Mouse (Mus musculus): ENCODE results near the gene Tgm2. TPM values are rescaled to one million over a fixed set of nuclear protein-coding genes. Genes with fewer than 3 reads are reported as not detected.

Tgm2 gene
- polyA plus RNA-seq, 1 experiment: not detected

DNA sequence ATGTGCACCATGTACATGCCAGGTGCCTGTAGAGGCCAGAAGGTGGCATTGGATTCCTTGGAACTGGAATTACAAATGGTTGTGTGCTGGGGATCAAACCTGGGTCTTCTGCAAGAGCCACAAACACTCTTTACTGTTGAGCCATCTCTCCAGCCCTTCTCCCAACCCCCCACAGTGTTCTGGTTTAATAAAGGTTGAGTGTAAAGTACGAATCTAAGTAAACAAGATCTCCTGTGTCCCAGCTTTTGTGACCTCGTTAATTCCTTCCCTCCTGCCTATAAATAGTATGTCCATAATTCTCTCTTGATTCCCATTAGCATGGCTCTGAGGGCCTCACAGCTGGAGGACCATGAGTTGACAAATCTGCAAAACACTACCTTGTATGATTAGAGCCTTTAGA, 68.3 kb downstream of the Tgm2 start:
- Histone ChIP-seq H3K4me1 (ENCODE audit: control insufficient read depth, insufficient read depth, low read length) (no peaks in the 10 kb centered on the region), H3K27ac (ENCODE audit: insufficient read depth, low read depth, low read length) (no peak overlapping the region), H3K4me3 (ENCODE audit: insufficient read depth, low read depth, low read length) (no peak overlapping the region)
- 49% methylated on average over 2 of the region's 2 CpGs for WGBS
- TF ChIP-seq POLR2A (IDR thresholded peaks at IDR 0.05; ENCODE audit: insufficient read depth, low read depth, low read length) (no peak), CTCF (IDR thresholded peaks at IDR 0.05; ENCODE audit: insufficient read depth, low read depth, low read length) (no peak)

DNA sequence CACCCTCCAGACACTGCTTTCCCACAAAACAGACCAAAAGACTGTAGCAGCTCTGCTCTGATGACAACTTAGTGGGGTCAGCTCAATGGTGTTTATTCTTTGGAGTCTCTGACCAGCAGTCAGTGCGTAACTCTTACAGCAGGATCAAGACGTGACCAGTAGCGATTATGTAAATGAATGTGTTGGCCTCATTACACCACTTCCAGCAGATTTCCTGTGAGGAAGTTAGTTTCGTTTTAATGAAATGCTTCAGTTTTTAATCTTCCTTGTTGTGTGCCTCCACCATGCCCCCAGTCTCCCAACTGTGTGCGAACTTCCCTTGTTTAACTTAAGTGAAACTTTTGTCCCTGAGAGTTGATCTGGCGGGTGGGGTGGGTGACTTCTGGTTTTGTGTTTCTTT, 69.5 kb downstream of the Tgm2 start:
- Histone ChIP-seq H3K4me1 (ENCODE audit: control insufficient read depth, insufficient read depth, low read length) (no peaks in the 10 kb centered on the region), H3K4me3 (ENCODE audit: insufficient read depth, low read depth, low read length) (no peak overlapping the region), H3K27ac (ENCODE audit: insufficient read depth, low read depth, low read length) (no peak overlapping the region)
- no peak for TF ChIP-seq POLR2A (IDR thresholded peaks at IDR 0.05; ENCODE audit: insufficient read depth, low read depth, low read length)
- TF ChIP-seq CTCF (IDR thresholded peaks at IDR 0.05; ENCODE audit: insufficient read depth, low read depth, low read length): no peak
- 71% methylated on average over 6 of the region's 6 CpGs for WGBS

DNA sequence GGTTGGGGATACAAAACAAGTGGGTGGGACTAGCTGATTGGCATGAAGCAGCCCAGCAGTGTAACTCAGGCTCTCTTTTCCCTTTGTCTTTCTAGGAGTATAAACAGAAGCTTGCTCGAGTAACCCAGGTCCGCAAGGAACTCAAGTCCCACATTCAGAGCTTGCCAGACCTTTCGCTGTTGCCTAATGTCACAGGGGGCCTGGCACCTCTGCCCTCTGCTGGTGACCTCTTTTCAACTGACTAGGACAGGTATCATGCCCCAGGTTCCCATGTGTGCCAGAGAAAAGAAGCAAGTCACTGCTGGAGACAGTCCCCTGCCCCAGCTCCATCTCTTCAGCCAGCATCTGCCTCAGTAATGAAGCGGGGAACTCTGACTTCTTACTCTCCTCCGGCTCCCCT, 71.4 kb downstream of the Tgm2 start:
- no peak overlapping the region for H3K27ac ChIP-seq (ENCODE audit: insufficient read depth, low read depth, low read length)
- no peak for TF ChIP-seq POLR2A (IDR thresholded peaks at IDR 0.05; ENCODE audit: insufficient read depth, low read depth, low read length)
- TF ChIP-seq CTCF (IDR thresholded peaks at IDR 0.05; ENCODE audit: insufficient read depth, low read depth, low read length): no peak
- H3K4me1 ChIP-seq (ENCODE audit: control insufficient read depth, insufficient read depth, low read length): no peaks in the 10 kb centered on the region
- 77% methylated on average over 5 of the region's 5 CpGs for WGBS
- no peak overlapping the region for H3K4me3 ChIP-seq (ENCODE audit: insufficient read depth, low read depth, low read length)

DNA sequence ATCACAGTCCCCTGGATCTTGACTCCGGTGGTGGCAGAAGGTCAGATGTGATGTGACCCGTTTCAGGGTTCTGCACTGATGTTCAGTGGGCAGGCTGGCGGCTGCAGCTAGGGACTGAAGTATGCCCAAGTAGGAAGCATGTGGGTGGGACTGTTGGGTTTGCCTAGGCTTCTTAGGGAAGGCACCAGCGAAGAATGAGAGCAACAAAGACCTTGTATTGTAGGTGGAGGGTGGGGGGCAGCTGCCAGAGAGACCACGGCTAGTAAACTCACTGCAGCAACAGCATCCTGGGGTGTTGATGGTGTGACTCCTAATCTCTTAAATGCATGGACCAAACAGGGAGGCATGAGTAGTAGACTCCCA, 74.6 kb downstream of the Tgm2 start:
- 78% methylated on average over 5 of the region's 5 CpGs for whole genome bisulfite sequencing
- H3K4me1 ChIP-seq (ENCODE audit: control insufficient read depth, insufficient read depth, low read length): peaks cover 2% of the 10 kb centered on the region; the same call in 1 of the 2 replicates
- H3K27ac ChIP-seq (ENCODE audit: insufficient read depth, low read depth, low read length): no peak overlapping the region
- H3K4me3 ChIP-seq (ENCODE audit: insufficient read depth, low read depth, low read length): no peak overlapping the region
- TF ChIP-seq CTCF (IDR thresholded peaks at IDR 0.05; ENCODE audit: insufficient read depth, low read depth, low read length) (no peak), POLR2A (IDR thresholded peaks at IDR 0.05; ENCODE audit: insufficient read depth, low read depth, low read length) (no peak)

DNA sequence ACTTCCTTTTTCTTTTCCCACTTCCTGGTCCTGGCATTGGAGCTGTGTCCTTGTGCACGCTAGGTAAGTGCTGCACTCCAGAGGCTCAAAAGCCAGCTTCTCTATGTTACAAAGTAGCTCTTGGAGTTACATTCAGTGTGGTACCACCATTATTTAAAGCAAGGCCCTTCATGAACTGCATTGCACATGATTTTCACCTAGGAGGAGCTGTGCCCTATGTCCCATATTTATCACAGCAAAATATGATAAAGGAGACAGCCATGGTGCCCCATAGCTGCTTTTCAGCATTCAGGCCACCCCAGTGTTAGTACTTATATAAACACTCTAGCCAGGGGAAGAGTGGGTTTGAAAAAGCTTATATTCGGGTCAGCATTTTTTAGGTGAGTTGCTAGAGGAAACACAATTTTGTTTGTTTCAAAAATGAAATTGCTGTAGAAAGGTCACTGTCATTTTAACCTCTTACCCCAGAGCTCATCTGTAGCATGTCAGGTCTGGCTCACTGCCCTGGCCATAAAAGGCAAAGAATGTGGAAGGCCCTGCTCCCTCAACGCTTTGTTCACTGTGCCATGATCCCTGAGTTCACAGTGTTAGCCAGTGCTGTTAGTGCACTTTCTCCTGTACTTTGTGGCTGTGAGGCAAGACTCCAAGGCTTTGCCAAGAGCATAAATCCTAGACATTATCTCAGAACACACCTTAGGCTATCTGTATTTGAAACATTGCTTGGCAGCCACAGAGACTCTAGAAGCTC, 75.2 kb downstream of the Tgm2 start:
- Histone ChIP-seq H3K4me1 (ENCODE audit: control insufficient read depth, insufficient read depth, low read length) (peaks cover 2% of the 10 kb centered on the region; the same call in 1 of the 2 replicates), H3K27ac (ENCODE audit: insufficient read depth, low read depth, low read length) (no peak overlapping the region), H3K4me3 (ENCODE audit: insufficient read depth, low read depth, low read length) (no peak overlapping the region)
- WGBS: 87% methylated on average over 3 of the region's 3 CpGs
- no peak for TF ChIP-seq CTCF (IDR thresholded peaks at IDR 0.05; ENCODE audit: insufficient read depth, low read depth, low read length)
- no peak for TF ChIP-seq POLR2A (IDR thresholded peaks at IDR 0.05; ENCODE audit: insufficient read depth, low read depth, low read length)

DNA sequence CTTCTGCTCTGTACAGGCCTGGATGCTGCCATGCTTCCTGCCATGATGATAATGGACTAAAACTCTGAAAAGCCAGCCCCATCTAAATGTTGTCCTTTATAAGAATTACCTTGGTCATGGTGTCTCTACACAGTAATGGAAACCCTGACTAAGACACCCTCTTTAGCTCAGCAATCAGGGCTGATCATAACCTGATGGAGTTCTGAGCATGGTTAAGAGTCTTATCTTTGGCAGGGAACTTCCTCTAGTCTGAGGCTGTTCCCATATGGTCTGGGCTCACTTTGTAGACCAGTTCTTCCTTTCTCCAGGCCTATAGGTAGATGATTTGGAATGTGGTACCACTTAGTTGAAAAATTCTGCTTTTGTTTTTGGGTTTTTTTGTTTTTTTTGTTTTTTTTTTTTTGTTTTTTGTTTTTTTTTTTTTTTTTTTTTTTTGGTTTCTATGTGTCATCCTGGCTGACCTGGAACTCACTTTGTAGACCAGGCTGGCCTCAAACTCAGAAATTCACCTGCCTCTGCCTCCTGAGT, 77.7 kb downstream of the Tgm2 start:
- Histone ChIP-seq H3K4me3 (ENCODE audit: insufficient read depth, low read depth, low read length) (no peak overlapping the region), H3K4me1 (ENCODE audit: control insufficient read depth, insufficient read depth, low read length) (peaks cover 8% of the 10 kb centered on the region; the same call in 1 of the 2 replicates), H3K27ac (ENCODE audit: insufficient read depth, low read depth, low read length) (no peak overlapping the region)
- TF ChIP-seq POLR2A (IDR thresholded peaks at IDR 0.05; ENCODE audit: insufficient read depth, low read depth, low read length): no peak
- no peak for TF ChIP-seq CTCF (IDR thresholded peaks at IDR 0.05; ENCODE audit: insufficient read depth, low read depth, low read length)

DNA sequence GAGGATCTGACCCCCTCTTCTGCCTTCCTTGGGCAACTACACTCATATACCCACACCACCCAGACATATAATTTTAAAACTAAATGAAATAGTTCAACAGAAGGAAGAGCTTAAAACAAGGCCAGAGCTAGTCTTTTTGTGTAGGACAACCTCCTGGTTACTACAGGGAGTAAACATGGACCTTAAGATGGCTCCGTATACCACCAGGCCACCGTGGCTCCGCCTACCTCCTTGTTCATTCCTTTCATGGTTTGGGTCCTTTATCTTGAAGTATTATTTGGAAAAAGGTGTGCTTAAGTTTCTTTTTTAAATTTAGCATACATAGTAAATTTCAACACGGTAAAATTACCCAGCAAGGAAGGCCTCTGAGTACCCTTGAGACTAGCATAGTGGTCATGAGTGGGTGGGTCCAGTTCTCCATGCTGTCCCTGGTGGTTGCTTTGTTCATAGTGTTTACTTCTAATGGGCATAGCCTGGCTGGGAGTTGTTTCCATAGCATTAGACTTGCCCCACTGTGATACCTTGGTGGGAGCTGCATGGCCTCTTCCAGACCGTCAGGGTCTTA, 78.9 kb downstream of the Tgm2 start:
- Histone ChIP-seq H3K4me3 (ENCODE audit: insufficient read depth, low read depth, low read length) (no peak overlapping the region), H3K27ac (ENCODE audit: insufficient read depth, low read depth, low read length) (no peak overlapping the region), H3K4me1 (ENCODE audit: control insufficient read depth, insufficient read depth, low read length) (peaks cover 8% of the 10 kb centered on the region; the same call in 1 of the 2 replicates)
- TF ChIP-seq POLR2A (IDR thresholded peaks at IDR 0.05; ENCODE audit: insufficient read depth, low read depth, low read length): no peak
- TF ChIP-seq CTCF (IDR thresholded peaks at IDR 0.05; ENCODE audit: insufficient read depth, low read depth, low read length): no peak
- 97% methylated on average over 5 of the region's 5 CpGs for WGBS

DNA sequence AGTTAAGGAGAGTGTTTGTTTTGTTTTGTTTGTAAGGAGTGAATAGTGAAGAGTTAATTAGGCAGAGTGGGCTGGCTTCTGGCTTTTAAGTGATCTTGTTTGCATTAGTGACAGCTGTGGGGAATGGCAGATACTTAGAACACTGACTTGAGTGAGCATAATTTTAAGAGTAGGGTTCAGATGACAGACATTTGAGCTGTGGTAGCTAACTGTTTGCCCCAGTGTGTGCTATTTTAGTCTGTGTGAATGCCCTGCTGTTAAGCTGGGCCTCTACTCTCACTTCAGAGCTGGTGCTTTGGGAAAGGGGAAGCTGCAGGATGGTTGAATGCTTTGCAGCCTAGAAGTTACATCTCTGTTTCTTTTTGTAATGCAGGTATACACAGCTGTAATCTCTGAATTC, 79.8 kb downstream of the Tgm2 start:
- Histone ChIP-seq H3K27ac (ENCODE audit: insufficient read depth, low read depth, low read length) (no peak overlapping the region), H3K4me1 (ENCODE audit: control insufficient read depth, insufficient read depth, low read length) (peaks cover 8% of the 10 kb centered on the region; the same call in 1 of the 2 replicates), H3K4me3 (ENCODE audit: insufficient read depth, low read depth, low read length) (no peak overlapping the region)
- TF ChIP-seq POLR2A (IDR thresholded peaks at IDR 0.05; ENCODE audit: insufficient read depth, low read depth, low read length) (no peak), CTCF (IDR thresholded peaks at IDR 0.05; ENCODE audit: insufficient read depth, low read depth, low read length) (no peak)

Other genes with a start within 250 kb of the Tgm2 start
- not detected in 2 replicates for gene Vstm2l, start 231.8 kb downstream of the Tgm2 start, polyA plus RNA-seq (2012; ENCODE audit: insufficient read depth, insufficient read length, low replicate concordance, missing spikeins)
- gene Tti1, start 118.0 kb downstream of the Tgm2 start, polyA plus RNA-seq (2012; ENCODE audit: insufficient read depth, insufficient read length, low replicate concordance, missing spikeins): not detected in 2 replicates
- not detected in 2 replicates for gene Rprd1b, start 117.9 kb downstream of the Tgm2 start, polyA plus RNA-seq (2012; ENCODE audit: insufficient read depth, insufficient read length, low replicate concordance, missing spikeins)
- gene D630003M21Rik, start 82.8 kb upstream of the Tgm2 start, polyA plus RNA-seq (2012; ENCODE audit: insufficient read depth, insufficient read length, low replicate concordance, missing spikeins): not detected in 2 replicates
- gene Bpi, start 111.7 kb upstream of the Tgm2 start, polyA plus RNA-seq (2012; ENCODE audit: insufficient read depth, insufficient read length, low replicate concordance, missing spikeins): not detected in 2 replicates
- gene Lbp, start 160.1 kb upstream of the Tgm2 start, polyA plus RNA-seq (2012; ENCODE audit: insufficient read depth, insufficient read length, low replicate concordance, missing spikeins): not detected in 2 replicates
- gene Snhg11, start 229.2 kb upstream of the Tgm2 start, polyA plus RNA-seq (2012; ENCODE audit: insufficient read depth, insufficient read length, low replicate concordance, missing spikeins): 293 and 768 TPM in 2 replicates

All from olfactory bulb, adult 2 months (tissue).